Mouse (Mus musculus) adrenal gland, adult 18-20 months (tissue): ENCODE measurements around the gene Vmn1r204. TPM values are rescaled to one million over a fixed set of nuclear protein-coding genes. Genes with fewer than 3 reads are reported as not detected.
"Not testable (repeated sequence)": the region's sequence is repeated elsewhere in the genome, so short reads cannot be mapped to it uniquely, and the experiment has no call there.

Experiments
- DNase-seq, 2 experiments: peaks; one replicate each; pipeline ENCODE4 v3.0.0; 2021 to 2022; ENCODE audit warnings: low spot score in 2 of 2
- long read RNA-seq, 2 experiments: library from polyadenylated mRNA; stranded (forward); transcript quantifications; one replicate each; pipeline ENCODE4 v2.0.0; 2021
- total RNA-seq, 2 experiments: library from RNA; stranded (reverse); gene quantifications; 1 replicate in 1 of 2; 2 replicates in 1 of 2; pipeline ENCODE4 v1.2.3; 2021

Gene Vmn1r204
- total RNA-seq = not detected
- long read RNA-seq, experiment 1 = 0 reads
- long read RNA-seq, experiment 2 = 0 reads

DNA sequence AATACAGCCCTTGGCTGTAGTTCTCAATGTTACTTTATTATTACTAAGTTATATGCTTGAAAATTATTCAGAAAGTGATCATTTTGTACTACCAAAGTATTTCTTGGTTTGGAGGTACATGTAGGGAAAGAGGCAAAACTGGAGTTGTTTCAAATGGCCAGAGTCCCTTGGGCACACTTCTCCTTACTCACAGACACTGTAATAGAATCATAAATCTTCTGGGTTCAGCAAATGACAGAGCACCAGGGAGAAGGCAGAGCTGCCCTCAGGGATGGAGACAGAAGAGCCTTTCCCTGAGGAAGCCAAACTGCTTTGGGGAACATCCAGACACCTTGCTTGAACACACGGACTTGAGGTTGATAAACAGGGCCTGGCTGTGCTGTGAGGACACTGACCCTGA is at the start of gene Vmn1r204:
Gene Vmn1r204, plus strand, starts transcription at position 301 of the 400 bp plus-strand sequence.
- DNase-seq = not testable (repeated sequence)

- no peak for DNase-seq
These were observed 47.7 kb upstream of the Vmn1r204 start, which contains the start of gene Vmn1r202 for GRCm38 (mm10) chr13:22505281-22505680. TSS of gene Vmn1r202 (minus strand) at chr13:22505381.

DNA sequence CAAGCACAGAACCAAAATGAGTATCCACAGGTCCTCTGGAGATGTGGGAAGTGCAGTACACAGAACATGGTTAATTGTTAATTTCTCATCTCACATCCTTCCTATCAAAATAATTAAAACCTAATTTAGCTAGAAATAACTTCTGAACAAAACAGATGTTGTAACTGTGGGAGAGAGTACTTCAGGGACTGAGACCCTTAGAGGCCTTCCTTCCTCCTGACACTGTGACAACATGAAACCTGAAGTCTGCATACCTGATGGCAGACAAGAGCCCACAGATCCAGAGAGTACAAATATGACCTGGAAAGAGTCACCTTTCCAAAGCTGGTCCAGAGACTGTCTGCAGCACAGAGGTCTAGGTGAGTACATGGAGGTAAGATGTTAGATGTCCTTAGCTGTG is 35.2 kb upstream of the Vmn1r204 start, which contains the start of gene Vmn1r203:
Gene Vmn1r203, plus strand, starts transcription at position 301 of the 400 bp plus-strand sequence.
- no peak for DNase-seq

DNA sequence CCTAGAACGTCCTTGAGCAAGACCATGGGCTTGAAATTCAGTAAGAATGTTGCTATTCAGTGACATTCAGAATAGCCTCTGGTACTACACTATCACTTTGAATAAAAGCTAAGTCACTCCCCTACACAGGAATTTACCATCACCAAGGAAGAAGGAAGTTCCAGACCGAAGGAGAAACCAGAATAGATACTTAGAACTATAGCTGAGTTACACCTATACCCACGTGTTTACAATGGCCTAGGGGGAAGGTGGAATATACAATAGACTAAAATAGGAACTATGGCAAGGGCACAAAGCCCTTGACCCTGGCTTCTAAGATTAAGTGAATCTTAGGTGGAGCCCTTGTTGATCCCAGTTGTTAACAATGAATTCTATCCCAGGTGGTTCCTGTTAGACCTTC is 21.9 kb downstream of the Vmn1r204 start:
- not testable (repeated sequence) for DNase-seq

DNA sequence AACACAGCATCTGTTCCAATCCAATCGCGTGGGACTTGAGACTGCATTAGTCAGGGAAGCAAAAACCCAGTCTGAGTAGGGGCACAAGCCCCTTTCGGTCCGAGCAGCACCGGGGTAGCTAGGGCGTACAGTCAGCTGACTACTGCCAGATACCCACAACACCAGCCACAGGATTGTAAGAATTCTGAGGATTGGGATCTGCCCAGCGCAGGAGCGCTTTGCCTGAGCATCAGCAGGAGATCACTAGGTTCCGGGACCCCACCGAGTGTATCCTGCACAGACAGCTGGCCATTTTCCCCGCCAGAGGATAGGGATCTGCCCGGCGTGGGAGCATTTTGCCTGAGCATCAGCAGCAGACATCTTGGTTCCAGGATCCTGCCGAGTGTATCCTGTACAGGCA is 30.3 kb downstream of the Vmn1r204 start:
- not testable (repeated sequence) for DNase-seq

DNA sequence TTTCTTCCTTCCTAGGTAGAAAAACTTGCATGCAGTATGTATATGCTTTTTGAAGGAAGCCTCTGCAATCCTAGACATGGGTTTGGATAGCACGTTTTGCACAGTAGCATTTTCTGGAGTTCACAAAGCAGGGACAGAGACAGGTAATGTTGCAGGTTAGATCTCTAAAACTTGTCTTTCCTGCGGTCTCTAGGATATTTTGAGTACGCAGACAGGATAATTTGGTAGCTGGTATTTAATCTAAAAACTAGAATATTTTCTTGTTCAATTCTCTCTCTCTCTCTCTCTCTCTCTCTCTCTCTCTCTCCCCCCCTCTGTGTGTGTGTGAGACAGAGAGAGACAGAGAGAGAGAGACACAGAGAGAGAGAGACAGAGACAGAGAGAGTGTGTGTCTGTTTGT is 39.9 kb downstream of the Vmn1r204 start, which contains the start of gene Vmn1r205:
Gene Vmn1r205, minus strand, starts transcription at position 101 of the 400 bp plus-strand sequence.
- DNase-seq = no peak

Other genes with a start within 250 kb of the Vmn1r204 start
- not detected for gene Vmn1r197, start 228.6 kb upstream of the Vmn1r204 start, total RNA-seq
- not detected for gene Vmn1r198, start 202.8 kb upstream of the Vmn1r204 start, total RNA-seq
- not detected for gene Vmn1r199, start 173.4 kb upstream of the Vmn1r204 start, total RNA-seq
- gene Vmn1r200, start 162.8 kb upstream of the Vmn1r204 start, total RNA-seq = not detected
- not detected for gene Vmn1r201, start 81.3 kb upstream of the Vmn1r204 start, total RNA-seq
- gene Vmn1r202, start 47.8 kb upstream of the Vmn1r204 start, total RNA-seq = not detected
- not detected for gene Vmn1r203, start 35.1 kb upstream of the Vmn1r204 start, total RNA-seq
- not detected for gene Vmn1r205, start 39.8 kb downstream of the Vmn1r204 start, total RNA-seq
- gene Vmn1r206, start 71.1 kb downstream of the Vmn1r204 start, total RNA-seq = not detected
- gene Vmn1r207-ps, start 176.4 kb downstream of the Vmn1r204 start, total RNA-seq = not detected
- not detected for gene Vmn1r208, start 224.2 kb downstream of the Vmn1r204 start, total RNA-seq